Mouse (Mus musculus) CH12.LX (cell line): ENCODE data around the gene Tle6. TPM values are rescaled to one million over a fixed set of nuclear protein-coding genes. Genes with fewer than 3 reads are reported as not detected.
"Not testable (repeated sequence)": the region's sequence is repeated elsewhere in the genome, so short reads cannot be mapped to it uniquely, and the experiment has no call there.

Experiments
- DNase-seq: peaks from one replicate; pipeline ENCODE4 v3.0.0-alpha.2; 2013; ENCODE audit errors: extremely low read depth
- H3K27ac ChIP-seq: 2 replicates; pipeline ENCODE4 v1.5.1; 2012; ENCODE audit warnings: low read depth, mild to moderate bottlenecking, control low read depth, moderate library complexity; ENCODE audit not compliant: insufficient read depth
- H3K27me3 ChIP-seq: replicated peaks from 2 replicates; pipeline ENCODE3; 2012; ENCODE audit warnings: inconsistent platforms
- H3K36me3 ChIP-seq, 2 experiments: replicated peaks in 1 of 2; 2 replicates each; pipeline versions ENCODE3 to v1.6.1; 2012; ENCODE audit warnings: inconsistent platforms in 1 of 2, low read length in 1 of 2, mild to moderate bottlenecking in 1 of 2, mixed read lengths in 1 of 2, moderate library complexity in 1 of 2; ENCODE audit not compliant: control insufficient read depth in 1 of 2, insufficient read depth in 1 of 2
- H3K4me1 ChIP-seq, 2 experiments: 2 replicates each; pipeline ENCODE4 v1.6.1; 2012; ENCODE audit warnings: inconsistent platforms in 1 of 2, moderate library complexity in 1 of 2; ENCODE audit not compliant: insufficient read depth in 2 of 2, control insufficient read depth in 1 of 2
- H3K4me2 ChIP-seq: 2 replicates; pipeline ENCODE4 v1.6.1; 2012; ENCODE audit warnings: low read depth, mild to moderate bottlenecking, control low read depth; ENCODE audit not compliant: poor library complexity, insufficient read depth, severe bottlenecking
- H3K4me3 ChIP-seq, 3 experiments: fragments of 150-350 bp in 1 of 3; sonication (generic) in 1 of 3; replicated peaks in 1 of 3; 2 replicates each; pipeline versions ENCODE3 to v1.5.1; 2011 to 2012; ENCODE audit warnings: low read depth in 2 of 3, low read length in 2 of 3, mild to moderate bottlenecking in 2 of 3, moderate library complexity in 2 of 3, control low read depth in 1 of 3, improper control_type of control experiment in 1 of 3, inconsistent platforms in 1 of 3, mixed read lengths in 1 of 3; ENCODE audit not compliant: poor library complexity in 1 of 3
- H3K79me2 ChIP-seq: replicated peaks from 2 replicates; pipeline ENCODE4 v1.6.1; 2012; ENCODE audit warnings: mild to moderate bottlenecking, moderate library complexity; ENCODE audit not compliant: control insufficient read depth, poor library complexity, insufficient read depth, severe bottlenecking; ENCODE audit errors: extremely low read depth
- H3K9ac ChIP-seq: 2 replicates; pipeline ENCODE4 v1.6.1; 2012; ENCODE audit warnings: low read depth, mild to moderate bottlenecking, control low read depth, moderate library complexity; ENCODE audit not compliant: insufficient read depth
- H3K9me3 ChIP-seq: replicated peaks from 2 replicates; pipeline ENCODE3; 2012; ENCODE audit warnings: low read length, inconsistent platforms, mixed read lengths
- CHD1 ChIP-seq: IDR thresholded peaks from 2 replicates; pipeline ENCODE4 v1.6.1; 2012; ENCODE audit warnings: low read depth, low read length, improper control_type of control experiment, inconsistent platforms
- CHD2 ChIP-seq: IDR thresholded peaks from 2 replicates; pipeline ENCODE4 v1.6.1; 2011; ENCODE audit warnings: low read length, improper control_type of control experiment
- CTCF ChIP-seq, 2 experiments: IDR thresholded peaks in 1 of 2; conservative IDR thresholded peaks in 1 of 2; 2 replicates each; pipeline ENCODE4 v1.5.1; 2011 to 2012; ENCODE audit warnings: low read depth in 2 of 2, low read length in 2 of 2, improper control_type of control experiment in 1 of 2, inconsistent platforms in 1 of 2, mild to moderate bottlenecking in 1 of 2, moderate library complexity in 1 of 2
- ELF1 ChIP-seq: IDR thresholded peaks from 2 replicates; pipeline ENCODE4 v1.6.1; 2014; ENCODE audit warnings: low read depth, mild to moderate bottlenecking, inconsistent platforms, low read length, improper control_type of control experiment
- HCFC1 ChIP-seq: IDR thresholded peaks from 2 replicates; pipeline ENCODE4 v1.6.1; 2012; ENCODE audit warnings: low read depth, mild to moderate bottlenecking, inconsistent platforms, low read length, improper control_type of control experiment
- IRF4 ChIP-seq: IDR thresholded peaks from 2 replicates; pipeline ENCODE4 v1.6.1; 2014; ENCODE audit warnings: low read depth, mild to moderate bottlenecking, inconsistent platforms, low read length, improper control_type of control experiment
- JUND ChIP-seq: conservative IDR thresholded peaks from 2 replicates; pipeline ENCODE4 v1.6.1; 2011; ENCODE audit warnings: low read depth, low read length, improper control_type of control experiment
- KAT2A ChIP-seq: IDR thresholded peaks from 2 replicates; pipeline ENCODE4 v1.6.1; 2012; ENCODE audit warnings: low read length, improper control_type of control experiment, inconsistent platforms; ENCODE audit not compliant: insufficient replicate concordance
- MAFK ChIP-seq: IDR thresholded peaks from 2 replicates; pipeline ENCODE4 v1.6.1; 2011; ENCODE audit warnings: low read length, improper control_type of control experiment; ENCODE audit not compliant: insufficient replicate concordance
- NELFE ChIP-seq: IDR thresholded peaks from 2 replicates; pipeline ENCODE4 v1.6.1; 2011; ENCODE audit warnings: low read depth, low read length, improper control_type of control experiment
- NRF1 ChIP-seq: IDR thresholded peaks from 2 replicates; pipeline ENCODE4 v1.6.1; 2014; ENCODE audit warnings: low read depth, mild to moderate bottlenecking, inconsistent platforms, low read length, improper control_type of control experiment, moderate library complexity
- POLR2A ChIP-seq: IDR thresholded peaks from 2 replicates; pipeline ENCODE4 v1.6.1; 2011; ENCODE audit warnings: low read depth, mild to moderate bottlenecking, improper control_type of control experiment, low read length
- RAD21 ChIP-seq: IDR thresholded peaks from 2 replicates; pipeline ENCODE4 v1.6.1; 2011; ENCODE audit warnings: low read depth, mild to moderate bottlenecking, low read length, improper control_type of control experiment, moderate library complexity
- SIN3A ChIP-seq: IDR thresholded peaks from 2 replicates; pipeline ENCODE4 v1.6.1; 2012; ENCODE audit warnings: low read length, improper control_type of control experiment, inconsistent platforms
- SMC3 ChIP-seq: IDR thresholded peaks from 2 replicates; pipeline ENCODE4 v1.6.1; 2011; ENCODE audit warnings: low read depth, low read length, improper control_type of control experiment
- TBP ChIP-seq: conservative IDR thresholded peaks from 2 replicates; pipeline ENCODE4 v1.6.1; 2011; ENCODE audit warnings: low read depth, low read length, improper control_type of control experiment
- TCF12 ChIP-seq: IDR thresholded peaks from 2 replicates; pipeline ENCODE4 v1.6.1; 2014; ENCODE audit warnings: low read depth, mild to moderate bottlenecking, inconsistent platforms, low read length, improper control_type of control experiment
- UBTF ChIP-seq: IDR thresholded peaks from 2 replicates; pipeline ENCODE4 v1.6.1; 2012; ENCODE audit warnings: low read depth, mild to moderate bottlenecking, inconsistent platforms, low read length, improper control_type of control experiment, moderate library complexity
- USF1 ChIP-seq: IDR thresholded peaks from 2 replicates; pipeline ENCODE4 v1.6.1; 2014; ENCODE audit warnings: low read depth, mild to moderate bottlenecking, inconsistent platforms, low read length, improper control_type of control experiment
- ZKSCAN1 ChIP-seq: IDR thresholded peaks from 2 replicates; pipeline ENCODE4 v1.6.1; 2012; ENCODE audit warnings: low read depth, inconsistent platforms, low read length, improper control_type of control experiment, borderline replicate concordance
- ZNF384 ChIP-seq: IDR thresholded peaks from 2 replicates; pipeline ENCODE4 v1.6.1; 2012; ENCODE audit warnings: low read depth, low read length, improper control_type of control experiment, inconsistent platforms
- dilution Hi-C: fragments of 300-500 bp; cut with MboI; formaldehyde crosslinking; loops from 2 replicates; pipeline ENCODE4 v1.14.3; 2020; ENCODE audit warnings: low sequenced_read_pairs; ENCODE audit not compliant: extremely low pct_unique_long_range_greater_than_20kb, extremely low pct_ligation_motif_present
- in situ Hi-C: fragments of 300-500 bp; cut with MboI; formaldehyde crosslinking; loops from 3 replicates; pipeline ENCODE4 v1.14.3; 2019; ENCODE audit warnings: low sequenced_read_pairs, low pct_ligation_motif_present, low pct_unique_long_range_greater_than_20kb, mixed read lengths
- polyA plus RNA-seq: library from polyadenylated mRNA; unstranded; fragments of >175 nt; gene quantifications from 2 replicates; pipeline ENCODE4 v1.2.1, GENCODE M21; 2012; ENCODE audit warnings: low read depth; ENCODE audit not compliant: insufficient read length
- total RNA-seq, 2 experiments: library from RNA; depleted of rRNA; stranded (reverse); fragments of 300-350 nt in 1 of 2; fragments of >200 nt in 1 of 2; gene quantifications; 2 replicates each; pipeline ENCODE4 v1.2.3; 2012 to 2014

Gene Tle6
- total and polyA plus RNA-seq, 3 experiments: 0.39 to 1.3 (median 1.2) TPM

GRCm38 (mm10) chr10:81648803-81649775 is 48.2 kb upstream of the Tle6 start, which contains the start of gene Gm10778:
Gm10778 (plus strand) TSS chr10:81649059.
- TF ChIP-seq ELF1 (peak; percentile 65), NELFE (peak; percentile 50; the same call in 1 of the 2 replicates), KAT2A (peak; percentile 57; the same call in 1 of the 2 replicates), SIN3A (0 out of 2 replicates have a peak, but pooled peaks have one; percentile 21), POLR2A (peak; percentile 57), CHD2 (peak; percentile 87), HCFC1 (peak; percentile 75), TCF12 (peak; percentile 46; the same call in 1 of the 2 replicates), TBP (peak; percentile 60; the same call in 1 of the 2 replicates), ZKSCAN1 (peak; percentile 88), NRF1 (0 out of 2 replicates have a peak, but pooled peaks have one; percentile 15)
- dilution Hi-C loops: not testable (repeated sequence)

GRCm38 (mm10) chr10:81646015-81646555 is 45.2 kb upstream of the Tle6 start:
- Histone ChIP-seq H3K27me3 (peaks cover 13% of the 10 kb centered on the region), H3K4me2 (no peak overlapping the region), H3K9me3 (no peaks in the 10 kb centered on the region), H3K4me1 (peaks cover 19 to 34% of the 10 kb centered on the region in 2 experiments), H3K79me2 (peaks cover 12% of the 10 kb centered on the region)
- TF ChIP-seq CHD2 (no peak), SMC3 (no peak), MAFK (no peak), UBTF (no peak), JUND (no peak), HCFC1 (no peak), IRF4 (no peak), POLR2A (no peak), ZNF384 (no peak), CTCF (conservative IDR thresholded peaks at IDR 0.05 in 1 of 2, IDR thresholded peaks at IDR 0.05 in 1 of 2; ENCODE audit: low read depth in 2 of 2, low read length in 2 of 2) (no peak), RAD21 (no peak), CHD1 (no peak), USF1 (no peak), NELFE (no peak)
- TF ChIP-seq, all 38 proteins: peak for 0
- dilution Hi-C loops: no loop called here
- DNase-seq: no peak
- Histone ChIP-seq H3K4me3 (no peak overlapping the region), H3K27ac (no peak overlapping the region), H3K36me3 (peaks cover 0 to 6% of the 10 kb centered on the region in 2 experiments), H3K9ac (no peak overlapping the region)
- in situ Hi-C loops: no loop called here

More at GRCm38 (mm10) chr10:81648803-81649775, 48.2 kb upstream of the Tle6 start, which contains the start of gene Gm10778:
- Histone ChIP-seq H3K4me3 (peak within 1 kb of the TSS; percentile 45 to 83 (median 58)), H3K36me3 (peaks cover 3 to 25% of the 10 kb centered on the region in 2 experiments), H3K4me2 (peak within 1 kb of the TSS; percentile 72), H3K79me2 (peaks cover 27% of the 10 kb centered on the region), H3K27ac (0 out of 2 replicates have a peak within 1 kb of the TSS, but pooled peaks have one; percentile 55), H3K4me1 (peaks cover 8 to 36% of the 10 kb centered on the region in 2 experiments; a peak in 3 of 4 replicates), H3K9ac (peak within 1 kb of the TSS; percentile 76; the same call in 1 of the 2 replicates)
- H3K9me3 ChIP-seq, H3K27me3 ChIP-seq, in situ Hi-C loops: not testable (repeated sequence)
- DNase-seq: peak; percentile 93
